In genomic region chr4:134869815-134870375, GRCm38 (mm10) we compare ENCODE assay signal across 11 mouse cellular contexts. TPM values are rescaled to one million over a fixed set of nuclear protein-coding genes. Genes with fewer than 3 reads are reported as not detected.
DNase-seq lines count a peak whose midpoint lies in the region; ATAC-seq and TF ChIP-seq lines count a peak whose summit lies in the region.
"Had no signal": no experiment of that assay in that cellular context is flagged by ENCODE, and none has a peak within 500 bp of the region (broad histone marks: within the 10 kb centered on the region; RNA-seq: fewer than 3 reads in every experiment).

No protein-coding gene starts in this region.

- peaks cover 19% of the 10 kb centered on the region for H3K27me3 ChIP-seq in heart, embryonic 14.5 days (ENCODE audit: control insufficient read depth, insufficient read depth, low read length)
- peaks cover 33% of the 10 kb centered on the region for H3K27me3 ChIP-seq in neural tube, embryonic 13.5 days
- peaks cover 17% of the 10 kb centered on the region; the same call in 1 of the 2 replicates for H3K27me3 ChIP-seq in limb, embryonic 14.5 days (ENCODE audit: control insufficient read depth, insufficient read depth, low read length)

- H3K4me1 ChIP-seq in heart, embryonic 14.5 days (ENCODE audit: control insufficient read depth in 2 of 2, insufficient read depth in 2 of 2, low read length in 2 of 2): peaks cover 8 to 11% of the 10 kb centered on the region in 2 experiments; a peak in 2 of 4 replicates
- H3K4me1 ChIP-seq in neural tube, embryonic 13.5 days (replicated peaks): peaks cover 4% of the 10 kb centered on the region; the same call in 1 of the 2 replicates
- no peaks in the 10 kb centered on the region for H3K4me1 ChIP-seq in limb, embryonic 14.5 days (ENCODE audit: control insufficient read depth, insufficient read depth, low read length)

- peak overlapping the region; percentile 58 for H3K4me2 ChIP-seq in heart, embryonic 14.5 days (ENCODE audit: low read length)
- H3K4me2 ChIP-seq in neural tube, embryonic 13.5 days: 0 out of 2 replicates have a peak overlapping the region, but pooled peaks have one; percentile 18
- peak overlapping the region; percentile 30 for H3K4me2 ChIP-seq in limb, embryonic 14.5 days (replicated peaks; ENCODE audit: low read depth, low read length, severe bottlenecking)

- 0 out of 2 replicates have a peak, but pooled peaks have one; percentile 37 for ATAC-seq in heart, embryonic 14.5 days (ENCODE audit: insufficient number of reproducible peaks, insufficient read depth, low FRiP score, low read depth)
- no peak for ATAC-seq in neural tube, embryonic 13.5 days (ENCODE audit: low read depth)
- ATAC-seq in limb, embryonic 14.5 days (ENCODE audit: low FRiP score, low read depth): no peak
- ATAC-seq: hindbrain, postnatal 0 days had no signal

- peak overlapping the region in 1 of 2 experiments; percentile 19; a peak in 2 of 4 replicates for H3K4me3 ChIP-seq in heart, embryonic 14.5 days (ENCODE audit: control insufficient read depth in 1 of 2, insufficient read depth in 1 of 2, low read depth in 1 of 2, low read length in 2 of 2)
- H3K4me3 ChIP-seq in neural tube, embryonic 13.5 days: no peak overlapping the region
- 0 out of 2 replicates have a peak overlapping the region, but pooled peaks have one; percentile 9 for H3K4me3 ChIP-seq in limb, embryonic 14.5 days (replicated peaks; ENCODE audit: low read length)

- WGBS in heart, embryonic 14.5 days: 55% methylated on average over 6 of the region's 7 CpGs
- 55% methylated on average over 7 of the region's 7 CpGs for WGBS in neural tube, embryonic 13.5 days
- 44% methylated on average over 7 of the region's 7 CpGs for WGBS in limb, embryonic 14.5 days

- no peak for TF ChIP-seq POLR2A in limb, embryonic 14.5 days (IDR thresholded peaks at IDR 0.05; ENCODE audit: borderline replicate concordance, extremely low read depth, insufficient read depth, insufficient read length)

- peak overlapping the region; percentile 49 for H3K9ac ChIP-seq in heart, embryonic 14.5 days (ENCODE audit: low read length)
- no peak overlapping the region for H3K9ac ChIP-seq in neural tube, embryonic 13.5 days
- H3K9ac ChIP-seq in limb, embryonic 14.5 days (ENCODE audit: low read depth, low read length, severe bottlenecking): no peak overlapping the region; the same call in 1 of the 2 replicates

- no peak for DNase-seq in heart, adult 9 months (ENCODE audit: low spot score in 2 of 2)
- DNase-seq in neural tube, embryonic 10.5 days (ENCODE audit: extremely low spot score, low spot score): no peak
- DNase-seq in limb, embryonic 14.5 days (ENCODE audit: low spot score): no peak
- no peak for DNase-seq in left cerebral cortex, adult 9 months (ENCODE audit: low spot score in 2 of 2)
- DNase-seq in adrenal gland, adult 2 months: no peak
- no peak for DNase-seq in cerebellum, adult 11-12 months
- DNase-seq: cerebellum, adult 11 months had no signal

- no peak overlapping the region for H3K27ac ChIP-seq in heart, embryonic 14.5 days (replicated peaks in 1 of 2; ENCODE audit: control insufficient read depth in 1 of 2, insufficient read depth in 1 of 2, low read depth in 2 of 2, low read length in 2 of 2)
- H3K27ac ChIP-seq in neural tube, embryonic 13.5 days (replicated peaks): no peak overlapping the region
- H3K27ac ChIP-seq in limb, embryonic 14.5 days (replicated peaks; ENCODE audit: low read depth, low read length): no peak overlapping the region
- H3K27ac ChIP-seq: hindbrain, postnatal 0 days had no signal

- H3K36me3 ChIP-seq in heart, embryonic 14.5 days (ENCODE audit: control insufficient read depth, insufficient read depth, low read length): no peaks in the 10 kb centered on the region
- H3K36me3 ChIP-seq in neural tube, embryonic 13.5 days: no peaks in the 10 kb centered on the region
- H3K36me3 ChIP-seq in limb, embryonic 14.5 days (ENCODE audit: control insufficient read depth, insufficient read depth, low read length): no peaks in the 10 kb centered on the region

- H3K9me3 ChIP-seq in heart, embryonic 14.5 days (ENCODE audit: control insufficient read depth, low read length): no peaks in the 10 kb centered on the region
- H3K9me3 ChIP-seq in neural tube, embryonic 13.5 days: no peaks in the 10 kb centered on the region
- H3K9me3 ChIP-seq in limb, embryonic 14.5 days (ENCODE audit: control insufficient read depth, low read length): no peaks in the 10 kb centered on the region

RNA-seq across cellular contexts. Expression of gene Rhd, which starts 5.6 kb away (rescaled TPM):
- polyA plus RNA-seq in heart, embryonic 14.5 days (2014; fragmentation: Nextera tagmentation; extraction: Ambion mirVana): 3.6 and 5.5 TPM in 2 replicates
- polyA plus RNA-seq in neural tube, embryonic 13.5 days (2015; fragmentation: Nextera tagmentation; extraction: Ambion mirVana): 1.5 and 2.0 TPM in 2 replicates
- polyA plus RNA-seq in limb, embryonic 14.5 days (2012; rRNA removed): 3.3 and 3.6 TPM in 2 replicates
- 3.6 and 4.1 TPM in 2 replicates for polyA plus RNA-seq in limb, embryonic 14.5 days (2014; fragmentation: Nextera tagmentation; extraction: Ambion mirVana)
- total RNA-seq in adrenal gland, adult 2 months (2021): not detected
- 0.09 and 0.12 TPM in 2 replicates for polyA plus RNA-seq in adrenal gland, adult 2 months (2012; rRNA removed)
- total RNA-seq: left cerebral cortex, adult 18-20 months had no signal

RNA-seq across cellular contexts. Expression of gene Maco1, which starts 16.8 kb away (rescaled TPM):
- 24.2 and 25.5 TPM in 2 replicates for polyA plus RNA-seq in heart, embryonic 14.5 days (2014; fragmentation: Nextera tagmentation; extraction: Ambion mirVana)
- polyA plus RNA-seq in neural tube, embryonic 13.5 days (2015; fragmentation: Nextera tagmentation; extraction: Ambion mirVana): 101 and 113 TPM in 2 replicates
- polyA plus RNA-seq in limb, embryonic 14.5 days (2012; rRNA removed): 26.1 and 29.5 TPM in 2 replicates
- polyA plus RNA-seq in limb, embryonic 14.5 days (2014; fragmentation: Nextera tagmentation; extraction: Ambion mirVana): 40.4 and 47.1 TPM in 2 replicates
- total RNA-seq in adrenal gland, adult 2 months (2021): 10 to 100 TPM; 35.6 to 37.1 TPM
- polyA plus RNA-seq in adrenal gland, adult 2 months (2012; rRNA removed): 14.2 and 15.6 TPM in 2 replicates

RNA-seq across cellular contexts. Expression of gene Tmem50a, which starts 44.9 kb away (rescaled TPM):
- 148 and 167 TPM in 2 replicates for polyA plus RNA-seq in heart, embryonic 14.5 days (2014; fragmentation: Nextera tagmentation; extraction: Ambion mirVana)
- polyA plus RNA-seq in neural tube, embryonic 13.5 days (2015; fragmentation: Nextera tagmentation; extraction: Ambion mirVana): 224 and 230 TPM in 2 replicates
- 119 and 131 TPM in 2 replicates for polyA plus RNA-seq in limb, embryonic 14.5 days (2012; rRNA removed)
- 166 TPM in 2 replicates for polyA plus RNA-seq in limb, embryonic 14.5 days (2014; fragmentation: Nextera tagmentation; extraction: Ambion mirVana)
- total RNA-seq in adrenal gland, adult 2 months (2021): 100 to 1,000 TPM; 231 to 336 TPM
- 150 and 191 TPM in 2 replicates for polyA plus RNA-seq in adrenal gland, adult 2 months (2012; rRNA removed)

RNA-seq across cellular contexts. Expression of gene Rsrp1, which starts 53.5 kb away (rescaled TPM):
- 341 TPM in 2 replicates for polyA plus RNA-seq in heart, embryonic 14.5 days (2014; fragmentation: Nextera tagmentation; extraction: Ambion mirVana)
- polyA plus RNA-seq in neural tube, embryonic 13.5 days (2015; fragmentation: Nextera tagmentation; extraction: Ambion mirVana): 485 and 516 TPM in 2 replicates
- polyA plus RNA-seq in limb, embryonic 14.5 days (2012; rRNA removed): 627 and 690 TPM in 2 replicates
- 416 and 463 TPM in 2 replicates for polyA plus RNA-seq in limb, embryonic 14.5 days (2014; fragmentation: Nextera tagmentation; extraction: Ambion mirVana)
- 100 to 1,000 TPM; 313 to 460 TPM for total RNA-seq in adrenal gland, adult 2 months (2021)
- 2,634 and 2,855 TPM in 2 replicates for polyA plus RNA-seq in adrenal gland, adult 2 months (2012; rRNA removed)
